Mouse (Mus musculus) left cerebral cortex, adult 11 months (tissue): ENCODE measurements around the gene Tmem217.

ENCODE experiments used
- DNase-seq: peaks from one replicate; pipeline ENCODE4 v3.0.0; 2022; ENCODE audit warnings: low spot score

Gene Tmem217

DNA sequence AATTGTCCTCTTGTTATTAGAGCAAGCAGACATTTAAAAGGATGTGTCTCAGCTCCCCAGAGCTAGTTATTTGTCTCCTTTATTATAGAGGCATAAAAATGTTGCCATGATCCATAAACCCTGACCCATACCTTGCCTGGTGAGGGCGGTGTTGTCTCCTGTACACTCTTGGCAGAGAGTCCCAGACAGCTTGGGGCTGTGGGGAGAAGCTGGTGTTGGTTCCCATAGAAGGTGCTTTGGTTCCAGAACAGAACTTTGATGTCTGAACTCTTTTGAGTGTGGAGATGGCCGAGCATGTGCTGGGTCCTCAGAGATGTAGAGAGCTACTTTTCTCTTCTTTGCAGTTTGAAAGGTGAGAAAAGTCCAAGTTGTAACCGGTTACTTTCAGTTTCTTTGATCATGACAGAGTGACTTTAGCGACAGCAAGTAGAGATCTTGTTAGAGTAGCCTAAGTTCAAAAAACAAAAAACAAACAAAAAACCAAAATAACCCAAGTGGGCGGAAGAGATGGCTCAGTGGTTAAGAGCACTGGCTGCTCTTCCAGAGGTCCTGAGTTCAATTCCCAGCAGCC lies at the start of gene Tmem217:
TSS of gene Tmem217 (minus strand) at position 224 of the 571 bp plus-strand sequence.
- DNase-seq, result no peak

GRCm38 (mm10) chr17:29601391-29601790 lies 49.2 kb upstream of the Tmem217 start:
- no peak for DNase-seq

DNA sequence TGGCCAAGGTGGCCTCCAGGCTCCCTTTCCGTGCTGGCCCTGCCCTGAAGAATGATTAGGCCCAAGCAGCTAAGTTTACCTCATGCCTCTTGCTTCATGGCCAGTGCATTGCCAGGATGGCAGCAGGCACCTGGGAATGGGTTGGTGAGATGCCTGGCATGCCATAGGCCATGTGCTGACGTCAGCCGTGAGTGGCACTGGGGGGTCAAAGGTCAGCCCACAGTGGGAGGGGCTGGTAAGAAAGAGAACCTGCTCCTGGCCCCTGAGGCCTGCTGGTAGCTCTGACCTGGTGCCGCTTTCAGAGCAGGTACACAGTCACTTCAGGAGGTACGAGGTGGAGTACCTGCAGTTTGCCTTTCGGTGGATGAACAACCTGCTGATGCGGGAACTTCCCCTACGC lies 47.4 kb upstream of the Tmem217 start:
- DNase-seq, result no peak

GRCm38 (mm10) chr17:29599051-29599450 lies 46.9 kb upstream of the Tmem217 start:
- no peak for DNase-seq

DNA sequence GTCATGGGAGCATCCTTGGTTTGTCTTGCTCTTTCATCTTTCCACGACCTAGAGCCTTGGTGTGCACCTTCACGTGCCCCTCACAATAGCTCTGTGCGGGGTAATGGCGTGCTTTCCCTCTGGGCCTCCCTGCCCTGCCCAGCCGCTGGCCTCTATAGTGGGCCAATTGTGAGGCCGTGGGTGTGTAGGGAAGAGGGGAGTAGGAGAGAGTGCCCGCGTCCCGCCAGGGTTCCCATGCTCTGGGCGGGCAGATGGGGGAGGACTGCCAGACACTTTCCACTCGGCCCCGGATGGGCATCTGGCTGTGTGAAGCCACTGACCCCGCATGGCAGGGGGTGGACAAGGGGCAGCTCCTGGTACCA lies 44.6 kb upstream of the Tmem217 start:
- no peak for DNase-seq

DNA sequence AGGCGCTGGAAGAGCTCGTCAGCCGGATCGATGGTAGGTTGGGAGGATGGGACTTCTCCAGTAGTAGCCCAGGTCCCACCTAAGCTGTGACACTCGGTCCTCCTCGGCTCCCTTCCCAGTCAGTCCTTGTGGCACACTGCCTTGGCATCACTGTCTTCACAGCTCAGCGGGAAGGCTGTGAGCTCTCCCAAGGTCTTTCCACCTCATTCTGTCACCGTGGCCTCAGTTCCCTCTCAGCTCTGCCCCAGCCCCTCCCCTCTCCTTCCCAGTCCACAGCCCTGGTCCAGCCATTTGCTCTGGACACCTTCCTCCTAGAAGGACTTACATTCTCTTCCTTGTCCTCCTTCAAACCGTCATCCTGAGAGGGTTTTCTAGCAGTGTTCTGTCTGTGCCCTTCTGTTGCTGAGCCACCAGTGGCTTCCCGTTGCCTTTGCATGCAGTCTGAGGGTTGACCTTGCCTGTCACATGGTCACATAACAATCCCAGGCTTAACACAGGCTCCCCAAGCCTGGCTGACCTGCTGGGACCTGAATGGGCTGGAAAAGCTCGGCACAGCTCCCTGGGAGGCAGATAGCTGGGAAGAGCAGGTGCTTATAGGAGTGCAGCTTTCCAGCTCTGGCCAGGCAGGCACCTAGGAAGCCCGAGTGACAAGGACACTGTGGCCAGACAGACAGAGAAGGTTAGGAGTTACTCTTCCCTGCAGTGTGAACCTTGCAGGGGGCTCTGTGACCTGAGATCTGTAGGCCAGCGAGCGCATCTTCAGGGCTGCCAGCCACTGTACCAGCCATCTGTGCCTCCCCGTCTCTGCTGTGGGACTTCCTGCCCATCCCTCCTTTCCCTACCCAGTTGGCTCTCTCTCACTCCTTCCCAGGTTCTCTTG lies 43.9 kb upstream of the Tmem217 start:
- no peak for DNase-seq

- no peak for DNase-seq
Observed at GRCm38 (mm10) chr17:29589221-29589898, 37.2 kb upstream of the Tmem217 start.

GRCm38 (mm10) chr17:29586921-29587320 lies 34.7 kb upstream of the Tmem217 start:
- DNase-seq, result no peak

DNA sequence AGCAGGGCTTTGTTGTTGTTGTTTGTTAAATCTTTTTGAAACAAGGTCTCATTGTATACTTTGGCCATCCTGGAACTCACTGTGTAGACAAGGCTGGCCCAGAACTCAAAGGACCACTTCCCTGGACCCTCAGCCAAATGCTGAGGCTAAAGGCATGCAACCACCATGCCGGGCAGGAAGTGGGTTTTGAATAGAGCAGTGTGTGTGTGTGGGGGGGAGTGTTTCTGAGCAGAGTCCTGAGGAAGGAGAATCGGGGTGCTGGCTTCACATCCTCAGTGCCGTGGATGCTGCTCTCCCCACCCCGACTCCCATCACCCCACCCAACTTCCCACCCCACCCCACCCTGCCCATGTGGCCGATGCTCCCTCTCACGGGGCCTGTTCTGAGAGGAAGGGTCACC lies 33.3 kb upstream of the Tmem217 start:
- DNase-seq, result no peak

- no peak for DNase-seq
Observed at GRCm38 (mm10) chr17:29584737-29585136, 32.6 kb upstream of the Tmem217 start.

DNA sequence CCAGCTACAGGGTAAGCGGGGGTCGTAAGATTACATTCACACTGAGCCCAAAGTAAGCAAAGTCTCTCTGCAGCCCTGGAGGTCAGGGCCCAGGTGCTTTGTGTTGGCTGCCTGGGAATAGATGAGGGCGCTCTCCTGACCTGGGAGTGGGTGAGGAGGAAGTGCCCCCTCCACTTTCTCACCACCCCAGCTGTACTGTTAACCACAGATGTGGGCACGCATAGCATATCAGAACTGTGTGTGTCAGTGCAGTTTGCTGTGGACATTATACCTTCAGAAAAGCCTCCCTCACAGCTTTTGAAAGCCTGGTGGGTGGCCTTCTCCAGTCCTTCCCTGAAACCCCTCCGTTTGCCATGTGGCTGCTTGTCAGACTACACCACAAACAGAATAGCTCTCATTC lies 32.1 kb upstream of the Tmem217 start:
- no peak for DNase-seq

DNA sequence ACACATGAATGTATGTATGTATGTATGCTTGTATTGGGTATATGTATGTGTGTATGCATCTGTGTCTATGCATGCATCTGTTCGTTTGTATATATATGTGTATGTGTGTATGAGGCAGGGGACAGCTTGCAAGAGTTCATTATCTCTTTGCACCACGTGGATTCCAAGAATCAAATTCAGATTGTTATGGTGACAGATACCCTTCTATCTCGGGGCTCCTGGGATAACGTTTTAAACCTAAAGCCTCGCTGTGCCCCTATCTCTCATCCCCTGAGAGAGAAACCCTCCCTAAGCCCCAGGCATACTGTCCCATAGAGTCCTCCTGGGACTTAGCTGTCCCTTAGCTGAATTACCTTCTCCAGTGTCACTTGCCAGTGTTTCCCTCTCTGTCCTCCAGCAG lies 31.4 kb upstream of the Tmem217 start:
- DNase-seq, result no peak

- no peak for DNase-seq
Observed at GRCm38 (mm10) chr17:29579579-29580126, 27.5 kb upstream of the Tmem217 start.

GRCm38 (mm10) chr17:29569831-29570230 lies 17.6 kb upstream of the Tmem217 start:
- no peak for DNase-seq

GRCm38 (mm10) chr17:29568435-29568834 lies 16.2 kb upstream of the Tmem217 start:
- DNase-seq, result no peak

DNA sequence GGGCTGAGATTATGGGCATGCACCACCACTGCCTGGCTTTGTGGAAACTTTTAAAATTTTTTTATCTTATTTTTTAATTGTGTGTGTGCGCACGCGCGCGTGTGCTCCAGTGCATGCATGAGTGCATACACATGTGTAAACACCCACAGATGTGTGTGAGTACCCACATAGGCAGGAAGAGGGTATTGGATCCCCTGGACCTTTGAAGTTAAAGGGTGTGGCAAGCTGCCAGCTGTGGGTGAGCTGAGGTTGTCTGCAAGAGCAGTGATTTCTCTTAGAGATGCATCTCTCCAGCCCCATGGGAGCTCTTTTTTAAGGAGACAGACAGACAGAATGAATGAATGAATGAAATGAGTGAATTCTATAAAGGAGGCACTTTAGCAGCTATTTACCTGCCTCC lies 13.3 kb upstream of the Tmem217 start:
- DNase-seq, result no peak

- no peak for DNase-seq
Observed at GRCm38 (mm10) chr17:29558476-29558875, 6.3 kb upstream of the Tmem217 start.

DNA sequence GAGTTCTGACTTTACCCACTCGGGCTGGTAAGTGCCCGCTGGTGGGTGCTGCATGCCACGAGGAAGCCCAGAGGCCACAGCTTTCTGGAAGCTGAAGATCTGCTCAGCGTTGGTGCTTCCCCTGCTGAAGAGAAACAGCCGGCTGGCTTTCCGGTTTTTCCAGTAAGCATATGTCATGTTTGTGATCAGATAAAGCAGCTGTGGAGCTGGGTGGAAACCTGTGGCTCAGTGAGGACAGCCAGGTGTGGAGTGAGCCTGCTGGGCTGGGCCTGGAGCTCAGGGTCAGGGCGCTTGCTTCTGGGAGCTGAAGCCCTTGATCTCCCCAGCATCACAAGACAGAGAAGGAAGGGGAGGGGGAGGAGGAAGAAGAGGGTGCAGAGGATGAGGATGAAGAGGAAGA lies 4.7 kb upstream of the Tmem217 start:
- no peak for DNase-seq

GRCm38 (mm10) chr17:29556456-29556855 lies 4.3 kb upstream of the Tmem217 start:
- no peak for DNase-seq

- no peak for DNase-seq
Observed at GRCm38 (mm10) chr17:29554176-29554575, 2.0 kb upstream of the Tmem217 start.

DNA sequence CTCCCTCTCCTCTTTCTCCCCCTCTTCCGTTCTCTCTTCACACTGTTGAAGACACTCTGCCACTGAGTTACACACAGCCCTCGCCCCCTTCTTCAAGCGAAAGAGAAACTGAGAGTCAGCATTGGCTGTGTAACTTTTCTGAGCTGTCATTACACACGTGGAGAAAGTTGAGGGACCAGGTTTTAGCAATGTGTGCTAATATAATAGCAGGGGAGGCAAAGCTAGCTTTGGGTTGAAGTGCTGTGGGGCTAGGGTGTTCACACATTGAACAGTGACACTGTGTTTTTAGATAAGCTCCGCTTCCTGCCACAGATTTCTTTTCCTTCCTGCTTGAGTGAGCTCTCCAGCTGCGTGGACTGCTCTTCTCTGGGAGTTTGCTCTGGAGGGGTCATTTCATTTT lies 1.2 kb downstream of the Tmem217 start:
- no peak for DNase-seq

DNA sequence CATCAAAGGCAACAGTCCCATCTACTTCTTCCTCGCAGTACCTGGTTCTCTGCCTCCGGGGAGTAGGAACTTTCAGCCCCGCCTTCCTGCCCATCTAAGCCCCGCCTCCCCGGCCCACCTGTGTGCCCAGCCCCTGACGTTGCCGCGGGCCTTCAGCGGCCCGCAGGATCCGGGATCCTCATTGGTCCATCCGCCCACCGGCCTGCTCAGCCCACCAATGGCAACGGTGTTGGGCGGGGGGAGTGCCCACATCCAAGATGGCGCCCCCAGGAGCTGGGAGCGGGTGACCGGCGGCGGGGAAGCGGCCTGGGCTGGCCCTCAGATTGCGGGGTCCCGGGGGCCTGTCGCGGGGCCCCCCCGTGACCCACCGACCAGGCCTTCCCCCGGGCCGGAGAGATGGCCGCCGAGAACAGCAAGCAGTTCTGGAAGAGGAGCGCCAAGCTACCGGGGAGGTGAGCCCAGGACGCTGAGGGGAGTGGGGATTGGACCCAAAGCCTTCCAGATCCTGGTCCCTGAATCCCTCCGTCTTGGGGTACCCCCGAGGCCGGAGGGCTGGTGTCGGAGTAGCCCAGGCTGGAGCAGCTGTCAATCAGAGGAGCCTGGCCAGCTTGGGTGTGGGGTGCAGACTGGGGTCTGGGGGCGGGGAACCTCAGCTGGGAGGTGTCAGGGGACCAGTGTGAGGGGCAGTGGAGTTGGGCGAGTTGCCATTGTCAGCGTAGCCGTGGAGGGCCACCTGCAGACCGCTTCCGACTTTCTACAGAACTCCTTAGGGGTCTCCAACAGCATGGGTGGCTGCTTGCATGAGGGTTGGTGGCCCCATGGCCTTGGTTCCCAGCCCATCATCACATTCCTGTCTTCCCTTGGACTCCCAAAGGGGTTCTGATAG lies 2.4 kb downstream of the Tmem217 start, which contains the start of the genes Gm17657 and Tbc1d22b:
TSS of gene Gm17657 (minus strand) at position 96 of the 886 bp plus-strand sequence.
TSS of gene Tbc1d22b (plus strand) at position 243 of the 886 bp plus-strand sequence.
- peak; percentile 93 for DNase-seq
